Mouse (Mus musculus) heart, adult 2 months (tissue): Measurements from ENCODE around the gene Abca8b. TPM values are rescaled to one million over a fixed set of nuclear protein-coding genes. Genes with fewer than 3 reads are reported as not detected.

Source experiments
- DNase-seq, 2 experiments: peaks; one replicate each; pipeline ENCODE4 v3.0.0; 2021
- H3K27ac ChIP-seq: fragments of 200-600 bp; 2 replicates; pipeline ENCODE4 v1.8.1; 2022
- H3K27me3 ChIP-seq: fragments of 200-500 bp; 2 replicates; pipeline ENCODE4 v1.6.1; 2012; ENCODE audit warnings: mild to moderate bottlenecking, low read length, inconsistent platforms, mixed read lengths; ENCODE audit not compliant: control insufficient read depth, insufficient read depth
- H3K36me3 ChIP-seq: fragments of 200-500 bp; 2 replicates; pipeline ENCODE4 v1.6.1; 2012; ENCODE audit warnings: low read length, inconsistent platforms; ENCODE audit not compliant: control insufficient read depth, insufficient read depth
- H3K4me1 ChIP-seq: fragments of 200-500 bp; 2 replicates; pipeline ENCODE4 v1.6.1; 2011; ENCODE audit warnings: low read length; ENCODE audit not compliant: control insufficient read depth, insufficient read depth
- H3K4me3 ChIP-seq: fragments of 200-600 bp; 2 replicates; pipeline ENCODE4 v1.8.1; 2022
- H3K79me2 ChIP-seq: fragments of 200-500 bp; replicated peaks from 2 replicates; pipeline ENCODE4 v1.6.1; 2012; ENCODE audit warnings: mild to moderate bottlenecking, inconsistent platforms, low read length, moderate library complexity, mixed read lengths; ENCODE audit not compliant: control insufficient read depth, insufficient read depth
- H3K9ac ChIP-seq: fragments of 200-500 bp; 2 replicates; pipeline ENCODE4 v1.6.1; 2012; ENCODE audit warnings: low read depth, mild to moderate bottlenecking, control low read depth, inconsistent platforms, low read length, mixed read lengths
- CTCF ChIP-seq: fragments of 200-600 bp; IDR thresholded peaks from 2 replicates; pipeline ENCODE4 v1.8.1; 2022; ENCODE audit warnings: antibody characterized with exemption, mild to moderate bottlenecking, moderate library complexity
- EP300 ChIP-seq: fragments of 200-500 bp; IDR thresholded peaks from 2 replicates; pipeline ENCODE4 v1.6.1; 2011; ENCODE audit warnings: low read depth, low read length, control low read depth; ENCODE audit not compliant: insufficient read depth
- POLR2A ChIP-seq: fragments of 200-500 bp; IDR thresholded peaks from 2 replicates; pipeline ENCODE4 v1.6.1; 2011; ENCODE audit warnings: mild to moderate bottlenecking, low read depth, low read length, control low read depth; ENCODE audit not compliant: insufficient read depth
- WGBS: fragments of 180-500 bp; shearing (Covaris S2); methylation state at CpG from one replicate; pipeline ENCODE4 v1.1.7; 2018; 5-methylcytosine and 5-hydroxymethylcytosine counted together
- intact Hi-C: fragments of 180-260 bp; cut with DNase I; formaldehyde crosslinking; loops from one replicate; pipeline ENCODE4 v1.15.1; 2025
- polyA plus RNA-seq: library from polyadenylated mRNA; depleted of rRNA; stranded (reverse); fragments of >200 nt; gene quantifications from 2 replicates; pipeline ENCODE4 v1.2.3, GENCODE M21; 2012; rRNA removed
- total RNA-seq, 2 experiments: library from RNA; stranded (reverse); gene quantifications; 2 replicates each; pipeline ENCODE4 v1.2.3; 2021

The Abca8b gene
- total and polyA plus RNA-seq, 3 experiments = 2.9 to 8.8 (median 6.9) TPM

GRCm38 (mm10) chr11:109891371-109891988, 104.2 kb downstream of the Abca8b start:
- Histone ChIP-seq H3K4me1 (peaks cover 3% of the 10 kb centered on the region), H3K27me3 (no peaks in the 10 kb centered on the region), H3K4me3 (no peak overlapping the region), H3K9ac (no peak overlapping the region), H3K79me2 (no peaks in the 10 kb centered on the region), H3K27ac (peak overlapping the region; percentile 71), H3K36me3 (peaks cover 5% of the 10 kb centered on the region)
- TF ChIP-seq CTCF (no peak), POLR2A (no peak), EP300 (no peak)
- peak; percentile 36 for DNase-seq
- WGBS = 80% methylated on average over 8 of the region's 8 CpGs
- intact Hi-C loops = loop anchor here (10.0 kb wide), 1 partner anchor 203 kb away; the partner anchor contains the start of gene Abca8a

- DNase-seq = no peak
- WGBS = 83% methylated on average over 4 of the region's 4 CpGs
- Histone ChIP-seq H3K4me1 (peaks cover 3% of the 10 kb centered on the region), H3K27ac (no peak overlapping the region), H3K9ac (no peak overlapping the region), H3K36me3 (peaks cover 4% of the 10 kb centered on the region; the same call in 1 of the 2 replicates), H3K79me2 (no peaks in the 10 kb centered on the region), H3K4me3 (no peak overlapping the region), H3K27me3 (no peaks in the 10 kb centered on the region)
- TF ChIP-seq POLR2A (no peak), EP300 (no peak), CTCF (no peak)
- intact Hi-C loops = loop anchor here (5.0 kb wide), 1 partner anchor 103 kb away; no protein-coding TSS in a partner anchor
Observed at GRCm38 (mm10) chr11:109889595-109889994, 106.0 kb downstream of the Abca8b start.

GRCm38 (mm10) chr11:109886757-109887156, 108.9 kb downstream of the Abca8b start:
- DNase-seq = no peak
- Histone ChIP-seq H3K9ac (no peak overlapping the region), H3K27ac (peak overlapping the region; percentile 59), H3K79me2 (no peaks in the 10 kb centered on the region), H3K4me1 (peaks cover 5% of the 10 kb centered on the region), H3K36me3 (no peaks in the 10 kb centered on the region), H3K27me3 (no peaks in the 10 kb centered on the region), H3K4me3 (no peak overlapping the region)
- TF ChIP-seq CTCF (no peak), POLR2A (no peak), EP300 (no peak)
- intact Hi-C loops = loop anchor here (5.0 kb wide), 1 partner anchor 106 kb away; no protein-coding TSS in a partner anchor
- 90% methylated on average over 4 of the region's 4 CpGs for WGBS

DNA sequence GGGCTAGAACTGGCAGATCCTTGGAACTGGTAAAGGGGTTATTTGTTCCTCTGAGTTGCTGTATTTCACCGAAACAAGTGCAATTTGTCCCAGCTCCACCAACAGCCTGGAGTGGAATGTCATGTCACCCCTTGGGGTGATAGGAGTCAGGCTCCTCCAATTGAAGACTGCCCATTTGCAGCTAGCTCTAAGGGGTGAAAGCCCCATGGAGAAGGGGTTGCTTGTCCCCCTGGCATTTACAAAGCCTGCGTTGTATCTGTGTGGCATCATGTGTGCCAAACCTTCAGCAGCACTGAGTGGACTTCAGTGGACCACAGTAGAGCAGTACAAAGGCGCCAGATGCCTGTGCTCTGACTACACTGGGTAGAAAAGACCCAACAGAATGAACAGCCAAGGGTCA, 110.1 kb downstream of the Abca8b start:
- Histone ChIP-seq H3K9ac (no peak overlapping the region), H3K27me3 (no peaks in the 10 kb centered on the region), H3K36me3 (no peaks in the 10 kb centered on the region), H3K79me2 (no peaks in the 10 kb centered on the region), H3K27ac (peak overlapping the region; percentile 60), H3K4me1 (peaks cover 4% of the 10 kb centered on the region), H3K4me3 (no peak overlapping the region)
- intact Hi-C loops = loop anchor here (5.0 kb wide), 1 partner anchor 107 kb away; no protein-coding TSS in a partner anchor
- peak in 1 of 2 experiments; percentile 20 for DNase-seq
- 83% methylated on average over 3 of the region's 3 CpGs for WGBS
- TF ChIP-seq POLR2A = no peak
- TF ChIP-seq EP300 = no peak
- no peak for TF ChIP-seq CTCF

DNA sequence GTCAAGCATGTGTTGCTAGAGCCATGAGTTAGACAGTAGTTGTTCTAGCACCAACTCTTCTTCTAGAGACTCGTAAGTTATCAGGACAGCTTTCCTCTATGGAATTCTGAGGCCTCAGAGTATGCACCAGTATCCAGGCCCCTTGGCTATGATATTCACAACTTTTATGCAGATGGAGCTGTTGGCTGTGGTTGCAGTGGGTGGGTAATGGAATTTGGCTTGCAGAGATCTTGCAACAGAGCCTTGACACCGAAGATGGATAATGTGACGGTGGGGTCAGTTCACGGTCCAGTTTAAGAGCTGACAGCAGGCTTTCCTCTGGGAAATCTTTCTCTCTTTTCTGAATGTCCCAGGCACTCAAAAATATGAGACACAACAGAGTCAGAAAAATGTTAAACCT, 110.8 kb downstream of the Abca8b start:
- H3K9ac ChIP-seq = no peak overlapping the region
- 67% methylated on average over 4 of the region's 4 CpGs for WGBS
- peak overlapping the region; percentile 60 for H3K27ac ChIP-seq
- peak; percentile 64 to 82 for DNase-seq
- H3K4me3 ChIP-seq = no peak overlapping the region
- H3K79me2 ChIP-seq = no peaks in the 10 kb centered on the region
- no peaks in the 10 kb centered on the region for H3K27me3 ChIP-seq
- no peaks in the 10 kb centered on the region for H3K36me3 ChIP-seq
- peaks cover 4% of the 10 kb centered on the region for H3K4me1 ChIP-seq
- peak; percentile 80; the same call in 1 of the 2 replicates for TF ChIP-seq EP300
- no peak for TF ChIP-seq POLR2A
- TF ChIP-seq CTCF = no peak
- intact Hi-C loops = loop anchor here (5.0 kb wide), 1 partner anchor 108 kb away; no protein-coding TSS in a partner anchor

DNA sequence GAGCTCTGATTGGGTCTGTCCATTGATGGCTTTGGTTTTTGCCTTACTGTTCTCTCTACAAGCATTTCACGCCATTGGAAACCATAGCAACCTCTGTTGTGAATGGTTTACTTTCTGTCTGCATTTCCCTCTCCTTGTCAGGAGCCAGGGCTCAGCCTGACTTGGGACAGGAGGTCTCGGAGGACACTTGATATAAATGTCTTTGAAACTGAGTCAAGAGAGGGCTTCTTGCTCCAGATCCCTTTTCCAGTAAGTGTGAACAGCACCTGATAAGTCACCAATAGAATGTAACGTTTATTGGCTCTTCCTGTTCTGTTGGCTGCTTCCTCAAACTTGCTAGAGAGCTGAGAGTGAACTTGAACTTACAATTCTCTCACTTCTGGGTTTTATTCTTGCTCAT, 111.5 kb downstream of the Abca8b start:
- no peak overlapping the region for H3K9ac ChIP-seq
- no peak overlapping the region for H3K4me3 ChIP-seq
- intact Hi-C loops = no loop called here
- 39% methylated on average over 3 of the region's 3 CpGs for WGBS
- peak in 1 of 2 experiments; percentile 11 for DNase-seq
- peak overlapping the region; percentile 42 for H3K27ac ChIP-seq
- H3K79me2 ChIP-seq = no peaks in the 10 kb centered on the region
- no peaks in the 10 kb centered on the region for H3K36me3 ChIP-seq
- peaks cover 6% of the 10 kb centered on the region for H3K4me1 ChIP-seq
- no peaks in the 10 kb centered on the region for H3K27me3 ChIP-seq
- TF ChIP-seq POLR2A (no peak), CTCF (no peak), EP300 (no peak)

Other genes starting within 250 kb of the Abca8b start
- gene 1700012B07Rik, start 167.8 kb downstream of the Abca8b start, total RNA-seq = not detected
- not detected in 2 replicates for gene 1700012B07Rik, start 167.8 kb downstream of the Abca8b start, polyA plus RNA-seq
- 10 to 100 TPM; 32.7 to 37.5 TPM for gene Abca8a, start 100.1 kb upstream of the Abca8b start, total RNA-seq
- 32.6 and 49.9 TPM in 2 replicates for gene Abca8a, start 100.1 kb upstream of the Abca8b start, polyA plus RNA-seq
- gene Abca9, start 172.4 kb upstream of the Abca8b start, total RNA-seq = 10 to 100 TPM in 1 of 2 experiments, 1 to 10 TPM in 1; 9.3 to 12.5 TPM
- gene Abca9, start 172.4 kb upstream of the Abca8b start, polyA plus RNA-seq = 3.0 and 8.1 TPM in 2 replicates